Mouse (Mus musculus): Measurements from ENCODE around the gene Fxyd4.

DNA sequence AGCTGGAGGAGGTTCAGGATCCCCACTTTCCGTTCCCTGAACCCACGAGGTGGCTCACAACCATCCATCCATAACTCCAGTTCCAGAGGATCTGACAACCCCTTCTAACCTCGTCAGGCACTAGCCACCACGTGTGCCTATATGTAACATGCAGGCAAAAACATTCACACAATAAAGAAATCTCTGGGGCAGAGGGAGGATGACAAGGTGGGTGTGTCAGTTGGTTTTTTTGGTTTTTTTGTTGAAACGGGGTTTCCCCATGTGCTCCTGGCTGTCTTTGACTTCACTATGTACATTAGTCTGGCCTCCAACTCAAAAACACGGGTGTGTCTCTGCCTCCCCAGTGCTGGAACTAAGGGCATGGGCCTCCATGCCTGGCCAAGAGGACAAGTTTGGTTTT, 47.2 kb downstream of the Fxyd4 start:
- TF ChIP-seq CTCF (IDR thresholded peaks at IDR 0.05; ENCODE audit: low read depth) = no peak
- TF ChIP-seq EP300 (optimal IDR thresholded peaks at IDR 0.05) = no peak

Data from stomach, postnatal 0 days (tissue).